27 mouse cellular contexts compared by ENCODE assay signal in genomic region chr11:114011523-114011922, GRCm38 (mm10). TPM values are rescaled to one million over a fixed set of nuclear protein-coding genes. Genes with fewer than 3 reads are reported as not detected.
DNase-seq lines count a peak whose midpoint lies in the region; ATAC-seq lines count a peak whose summit lies in the region.
"Had no signal": no experiment of that assay in that cellular context is flagged by ENCODE, and none has a peak within 500 bp of the region (broad histone marks: within the 10 kb centered on the region; RNA-seq: fewer than 3 reads in every experiment).

No protein-coding gene starts in this region.

- H3K36me3 ChIP-seq in hindbrain, embryonic 10.5 days = no peaks in the 10 kb centered on the region
- no peaks in the 10 kb centered on the region for H3K36me3 ChIP-seq in hindbrain, embryonic 16.5 days (ENCODE audit: control insufficient read depth, insufficient read depth, low read length)
- H3K36me3 ChIP-seq in lung, embryonic 15.5 days = no peaks in the 10 kb centered on the region
- no peaks in the 10 kb centered on the region for H3K36me3 ChIP-seq in midbrain, embryonic 13.5 days
- no peaks in the 10 kb centered on the region for H3K36me3 ChIP-seq in midbrain, embryonic 16.5 days (ENCODE audit: control insufficient read depth, insufficient read depth, low read length)
- H3K36me3 ChIP-seq in neural tube, embryonic 13.5 days = no peaks in the 10 kb centered on the region
- H3K36me3 ChIP-seq: embryonic facial prominence, embryonic 15.5 days; G1E; intestine, embryonic 15.5 days; limb, embryonic 10.5 days had no signal

- no peak for ATAC-seq in hindbrain, embryonic 16.5 days
- ATAC-seq in lung, embryonic 15.5 days (ENCODE audit: borderline replicate concordance, extremely low read depth, low FRiP score, low TSS enrichment) = peak; percentile 56; the same call in 1 of the 2 replicates
- no peak for ATAC-seq in midbrain, embryonic 13.5 days
- no peak for ATAC-seq in midbrain, embryonic 16.5 days
- ATAC-seq in neural tube, embryonic 13.5 days (ENCODE audit: low read depth) = no peak
- ATAC-seq: intestine, embryonic 15.5 days; liver, postnatal 0 days; Patski had no signal

- peak overlapping the region; percentile 78 for H3K27ac ChIP-seq in hindbrain, embryonic 10.5 days
- H3K27ac ChIP-seq in hindbrain, embryonic 16.5 days (ENCODE audit: low read depth, low read length) = no peak overlapping the region
- no peak overlapping the region for H3K27ac ChIP-seq in lung, embryonic 15.5 days
- H3K27ac ChIP-seq in midbrain, embryonic 13.5 days = peak overlapping the region; percentile 35; the same call in 1 of the 2 replicates
- no peak overlapping the region for H3K27ac ChIP-seq in midbrain, embryonic 16.5 days (ENCODE audit: low read length)
- H3K27ac ChIP-seq in neural tube, embryonic 13.5 days (replicated peaks) = peak overlapping the region; percentile 76
- H3K27ac ChIP-seq: embryonic facial prominence, embryonic 15.5 days; heart, adult 2 months; intestine, embryonic 15.5 days; layer of hippocampus, adult 2 months; limb, embryonic 10.5 days; stomach, postnatal 0 days had no signal

- no peak overlapping the region for H3K4me3 ChIP-seq in hindbrain, embryonic 10.5 days
- H3K4me3 ChIP-seq in hindbrain, embryonic 16.5 days (ENCODE audit: low read length) = no peak overlapping the region
- no peak overlapping the region for H3K4me3 ChIP-seq in lung, embryonic 15.5 days
- no peak overlapping the region for H3K4me3 ChIP-seq in midbrain, embryonic 13.5 days (replicated peaks)
- no peak overlapping the region for H3K4me3 ChIP-seq in midbrain, embryonic 16.5 days (ENCODE audit: low read depth, low read length)
- H3K4me3 ChIP-seq in neural tube, embryonic 13.5 days = no peak overlapping the region
- H3K4me3 ChIP-seq: embryonic facial prominence, embryonic 15.5 days; heart, adult 2 months; intestine, embryonic 15.5 days; layer of hippocampus, adult 2 months; limb, embryonic 10.5 days; megakaryocyte, embryonic 14.5 days had no signal

- H3K9ac ChIP-seq in hindbrain, embryonic 16.5 days (ENCODE audit: low read depth, low read length) = no peak overlapping the region
- no peak overlapping the region for H3K9ac ChIP-seq in lung, embryonic 15.5 days
- H3K9ac ChIP-seq in midbrain, embryonic 13.5 days (replicated peaks) = no peak overlapping the region
- H3K9ac ChIP-seq in midbrain, embryonic 16.5 days (ENCODE audit: low read depth, low read length) = no peak overlapping the region
- no peak overlapping the region; the same call in 1 of the 2 replicates for H3K9ac ChIP-seq in neural tube, embryonic 13.5 days
- H3K9ac ChIP-seq: embryonic facial prominence, embryonic 15.5 days; intestine, embryonic 15.5 days; liver, postnatal 0 days had no signal

- peaks cover 61% of the 10 kb centered on the region for H3K4me1 ChIP-seq in hindbrain, embryonic 10.5 days (replicated peaks)
- H3K4me1 ChIP-seq in hindbrain, embryonic 16.5 days (ENCODE audit: control insufficient read depth, insufficient read depth, low read depth, low read length) = peaks cover 18% of the 10 kb centered on the region
- peaks cover 27% of the 10 kb centered on the region for H3K4me1 ChIP-seq in lung, embryonic 15.5 days
- H3K4me1 ChIP-seq in midbrain, embryonic 13.5 days (replicated peaks) = peaks cover 59% of the 10 kb centered on the region
- peaks cover 19% of the 10 kb centered on the region for H3K4me1 ChIP-seq in midbrain, embryonic 16.5 days (ENCODE audit: control insufficient read depth, insufficient read depth, low read length)
- H3K4me1 ChIP-seq in neural tube, embryonic 13.5 days (replicated peaks) = peaks cover 57% of the 10 kb centered on the region
- H3K4me1 ChIP-seq: megakaryocyte, embryonic 14.5 days had no signal

- no peak overlapping the region for H3K4me2 ChIP-seq in hindbrain, embryonic 16.5 days (ENCODE audit: low read length)
- H3K4me2 ChIP-seq in lung, embryonic 15.5 days = no peak overlapping the region
- H3K4me2 ChIP-seq in midbrain, embryonic 13.5 days (replicated peaks) = no peak overlapping the region
- no peak overlapping the region for H3K4me2 ChIP-seq in midbrain, embryonic 16.5 days (ENCODE audit: low read length)
- H3K4me2 ChIP-seq in neural tube, embryonic 13.5 days = no peak overlapping the region
- H3K4me2 ChIP-seq: embryonic facial prominence, embryonic 15.5 days; intestine, embryonic 15.5 days had no signal

- H3K9me3 ChIP-seq in hindbrain, embryonic 10.5 days = no peaks in the 10 kb centered on the region
- H3K9me3 ChIP-seq in hindbrain, embryonic 16.5 days (ENCODE audit: control insufficient read depth, low read length) = no peaks in the 10 kb centered on the region
- H3K9me3 ChIP-seq in lung, embryonic 15.5 days = no peaks in the 10 kb centered on the region
- no peaks in the 10 kb centered on the region for H3K9me3 ChIP-seq in midbrain, embryonic 13.5 days
- H3K9me3 ChIP-seq in midbrain, embryonic 16.5 days (replicated peaks; ENCODE audit: control insufficient read depth, low read length, poor library complexity, severe bottlenecking) = no peaks in the 10 kb centered on the region
- no peaks in the 10 kb centered on the region for H3K9me3 ChIP-seq in neural tube, embryonic 13.5 days
- H3K9me3 ChIP-seq: embryonic facial prominence, embryonic 15.5 days; intestine, embryonic 15.5 days; limb, embryonic 10.5 days; megakaryocyte, embryonic 14.5 days had no signal

- H3K27me3 ChIP-seq in hindbrain, embryonic 10.5 days (ENCODE audit: insufficient read depth, poor library complexity, severe bottlenecking) = peaks cover 5% of the 10 kb centered on the region; the same call in 1 of the 2 replicates
- H3K27me3 ChIP-seq in hindbrain, embryonic 16.5 days (replicated peaks; ENCODE audit: control insufficient read depth, insufficient read depth, low read length) = 0 out of 2 replicates have a peak, but pooled peaks cover 2% of the 10 kb centered on the region
- peaks cover 15% of the 10 kb centered on the region; the same call in 1 of the 2 replicates for H3K27me3 ChIP-seq in lung, embryonic 15.5 days
- H3K27me3 ChIP-seq in midbrain, embryonic 13.5 days = peaks cover 11% of the 10 kb centered on the region
- H3K27me3 ChIP-seq in midbrain, embryonic 16.5 days (ENCODE audit: control insufficient read depth, insufficient read depth, low read depth, low read length) = no peaks in the 10 kb centered on the region
- no peaks in the 10 kb centered on the region for H3K27me3 ChIP-seq in neural tube, embryonic 13.5 days
- H3K27me3 ChIP-seq: embryonic facial prominence, embryonic 15.5 days; intestine, embryonic 15.5 days had no signal

- 65% methylated on average over 9 of the region's 9 CpGs for WGBS in hindbrain, embryonic 10.5 days
- WGBS in hindbrain, embryonic 16.5 days = 39% methylated on average over 9 of the region's 9 CpGs
- 26% methylated on average over 9 of the region's 9 CpGs for WGBS in lung, embryonic 15.5 days
- 41% methylated on average over 9 of the region's 9 CpGs for WGBS in midbrain, embryonic 13.5 days
- WGBS in midbrain, embryonic 16.5 days = 49% methylated on average over 9 of the region's 9 CpGs
- WGBS in neural tube, embryonic 13.5 days = 27% methylated on average over 9 of the region's 9 CpGs

- no peak for DNase-seq in hindbrain, embryonic 10.5 days (ENCODE audit: low spot score)
- DNase-seq in lung, adult 18-20 months = no peak
- DNase-seq: adrenal gland, postnatal 36 days; B cell, adult 2 months; cerebellum, adult 11 months; cerebellum, adult 9-11 months; gastrocnemius, postnatal 36 days; heart, adult 2 months; kidney, adult 8-10 months; kidney, postnatal 25 days; liver; liver, postnatal 0 days; right cerebral cortex, postnatal 14 days; thymus, adult 2 months had no signal

RNA-seq across cellular contexts. Expression of gene Sdk2, which starts 55.3 kb away (rescaled TPM):
- 3.2 and 4.3 TPM in 2 replicates for polyA plus RNA-seq in hindbrain, embryonic 10.5 days (2016; fragmentation: Nextera tagmentation; extraction: Ambion mirVana)
- 3.3 and 3.6 TPM in 2 replicates for polyA plus RNA-seq in hindbrain, embryonic 16.5 days (2015; fragmentation: Nextera tagmentation; extraction: Ambion mirVana)
- 2.7 and 2.9 TPM in 2 replicates for polyA plus RNA-seq in lung, embryonic 15.5 days (2015; fragmentation: Nextera tagmentation; extraction: Ambion mirVana)
- polyA plus RNA-seq in midbrain, embryonic 13.5 days (2015; fragmentation: Nextera tagmentation; extraction: Ambion mirVana) = 3.8 and 5.0 TPM in 2 replicates
- 3.0 and 3.5 TPM in 2 replicates for polyA plus RNA-seq in midbrain, embryonic 16.5 days (2015; fragmentation: Nextera tagmentation; extraction: Ambion mirVana)
- polyA plus RNA-seq in neural tube, embryonic 13.5 days (2015; fragmentation: Nextera tagmentation; extraction: Ambion mirVana) = 3.9 and 4.7 TPM in 2 replicates
- polyA plus RNA-seq: G1E, Patski had no signal

Comparison
In these comparisons a context has a peak if more than half of its experiments do, and no peak if none do; other contexts are left out.
1. H3K27ac ChIP-seq: peak in hindbrain, embryonic 10.5 days (single experiment), midbrain, embryonic 13.5 days (single experiment) and neural tube, embryonic 13.5 days (single experiment); none in hindbrain, embryonic 16.5 days (single experiment), lung, embryonic 15.5 days (single experiment) and midbrain, embryonic 16.5 days (single experiment).